Mouse (Mus musculus) gastrocnemius, adult 18-20 months (tissue): ENCODE measurements around the gene Rgs18. TPM values are rescaled to one million over a fixed set of nuclear protein-coding genes. Genes with fewer than 3 reads are reported as not detected.

Experiments
- DNase-seq: peaks from one replicate; pipeline ENCODE4 v3.0.0; 2021; ENCODE audit warnings: low spot score
- long read RNA-seq, 2 experiments: library from polyadenylated mRNA; stranded (forward); transcript quantifications; one replicate each; pipeline ENCODE4 v2.0.0; 2021
- total RNA-seq, 2 experiments: library from RNA; stranded (reverse); gene quantifications; 2 replicates each; pipeline ENCODE4 v1.2.3; 2021

Rgs18 gene
- total RNA-seq: under 1 TPM; 0.18 to 0.28 TPM
- long read RNA-seq, experiment 1: 0 reads
- long read RNA-seq, experiment 2: 0 reads

DNA sequence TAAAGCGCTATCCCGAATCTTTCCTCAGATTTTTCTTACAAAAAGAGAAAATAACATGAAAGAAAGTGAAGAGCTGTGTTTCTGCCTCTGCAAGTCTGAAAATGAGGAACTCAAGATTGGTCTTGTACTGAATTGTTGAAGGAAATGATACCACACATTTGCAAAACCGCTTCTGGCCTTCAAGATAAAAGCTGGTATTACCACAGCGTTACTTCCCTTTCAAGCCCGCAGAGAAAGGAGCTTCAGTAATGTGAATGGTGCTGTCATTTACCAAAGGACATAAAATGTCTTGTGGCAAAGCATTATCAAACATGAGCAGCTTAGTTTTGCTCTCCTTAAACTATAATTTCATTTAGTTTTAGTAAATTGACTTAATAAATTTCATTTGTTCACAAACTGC is at the start of gene Rgs18:
TSS of gene Rgs18 (minus strand) at position 105 of the 400 bp plus-strand sequence.
- no peak for DNase-seq

DNA sequence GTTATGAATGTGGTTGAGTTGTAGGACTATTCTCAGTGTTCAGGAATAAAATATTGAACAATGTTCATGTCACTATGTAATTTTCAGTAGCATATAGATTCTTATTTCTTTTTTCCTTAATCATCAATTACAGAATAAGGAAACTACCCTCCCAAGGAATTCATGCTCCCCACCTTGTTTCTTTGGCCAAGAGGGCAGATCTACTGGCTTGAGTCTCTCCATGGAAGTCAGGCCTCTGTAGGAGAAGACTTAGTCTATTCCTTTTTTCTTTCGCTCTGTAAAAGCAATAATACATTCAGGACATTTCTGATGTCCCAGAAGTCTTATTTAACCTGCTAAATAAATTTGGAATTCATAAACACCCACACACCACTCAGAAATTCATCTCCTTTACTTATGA is 841 bp downstream of the Rgs18 start:
- no peak for DNase-seq

DNA sequence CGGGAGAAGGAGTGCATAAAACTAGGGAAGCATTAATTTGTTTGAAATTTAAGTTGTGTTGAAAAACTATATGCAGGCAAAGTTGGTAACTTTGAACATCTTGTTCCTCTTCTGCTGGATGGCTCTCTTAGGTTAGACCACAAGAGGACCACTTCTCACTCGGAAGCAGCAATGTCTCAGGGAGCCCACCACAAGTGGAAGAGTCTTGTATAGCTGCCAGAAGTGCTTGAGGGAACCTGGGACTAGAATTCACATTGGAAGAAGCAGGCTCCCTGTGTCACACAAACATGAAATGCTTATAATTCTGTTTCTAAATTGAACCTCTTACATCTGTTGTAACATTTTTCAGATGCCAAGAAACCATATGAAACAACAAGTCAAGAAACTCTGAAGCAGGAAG is 9.0 kb downstream of the Rgs18 start:
- DNase-seq: no peak

DNA sequence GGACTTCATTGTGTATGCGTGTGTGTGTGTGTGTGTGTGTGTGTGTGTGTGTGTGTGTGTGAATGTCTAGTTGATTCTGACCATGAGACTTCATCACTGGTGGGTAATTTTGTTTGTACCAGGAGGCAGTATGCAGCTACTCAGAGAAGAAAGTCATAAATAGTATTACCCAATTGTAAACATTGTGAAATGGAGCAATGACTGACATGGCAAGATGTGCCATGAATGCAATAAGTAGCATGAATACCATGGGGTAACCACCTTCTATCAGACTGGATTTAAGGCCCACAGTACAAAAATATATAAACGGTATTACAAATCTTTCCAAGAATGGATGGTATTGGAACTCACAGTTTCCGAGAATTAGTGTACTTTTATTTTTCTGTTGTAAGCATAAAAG is 14.4 kb downstream of the Rgs18 start:
- no peak for DNase-seq

DNA sequence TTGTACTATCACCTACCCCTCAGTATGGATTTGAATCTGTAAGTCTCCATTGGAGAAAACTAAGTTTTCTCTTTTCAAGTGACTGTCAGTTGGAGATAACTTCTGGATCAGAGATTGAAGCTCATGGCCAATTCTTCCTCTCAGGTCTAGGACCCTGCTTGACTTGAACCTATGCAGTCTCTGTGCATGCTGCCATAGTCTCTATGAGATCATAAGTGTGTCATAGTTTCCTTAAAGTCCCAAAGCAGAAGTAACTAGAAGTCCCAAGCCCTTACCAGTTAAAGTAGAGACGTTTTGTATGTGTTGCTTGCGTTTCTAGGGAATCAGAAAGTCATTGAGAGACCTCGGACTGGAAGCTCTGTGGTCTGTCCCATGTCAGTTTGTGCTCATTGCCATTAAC is 24.5 kb downstream of the Rgs18 start:
- no peak for DNase-seq

DNA sequence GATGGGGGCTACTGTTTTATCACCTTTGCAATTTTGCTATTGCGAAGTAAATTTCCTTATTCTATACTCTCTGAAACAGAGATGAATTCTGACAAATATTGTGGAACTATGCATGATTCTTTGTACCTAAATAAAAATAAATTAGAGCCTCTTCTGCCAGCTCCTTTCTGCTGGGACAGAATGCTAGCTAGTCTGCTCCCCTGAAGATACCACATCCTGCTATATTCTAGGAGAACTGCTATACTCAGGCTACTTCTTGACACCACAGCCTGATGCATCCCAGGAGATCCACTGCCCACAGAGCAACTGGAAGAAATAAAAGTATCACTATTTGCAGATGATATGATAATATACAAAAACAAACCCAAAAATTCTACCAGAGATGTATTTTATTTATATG is 29.1 kb downstream of the Rgs18 start:
- DNase-seq: no peak

DNA sequence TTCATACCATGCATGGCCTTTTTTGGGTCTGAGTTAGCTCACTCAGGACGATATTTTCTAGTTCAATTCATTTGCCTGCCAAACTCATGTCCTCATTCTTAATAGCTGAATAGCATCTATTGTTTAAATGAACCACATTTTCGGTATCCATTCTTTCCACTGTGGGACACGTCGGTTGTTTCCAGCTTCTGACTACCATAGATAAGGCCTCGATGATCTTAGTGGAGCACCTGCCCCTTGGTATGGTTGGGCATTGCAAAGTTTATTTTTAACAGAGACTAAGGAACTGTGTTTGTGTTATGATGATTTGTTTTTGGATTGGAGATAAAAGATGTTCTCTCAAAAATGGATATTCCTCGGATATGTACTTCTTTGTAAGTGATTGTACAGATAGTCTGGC is 37.5 kb downstream of the Rgs18 start:
- DNase-seq: no peak

DNA sequence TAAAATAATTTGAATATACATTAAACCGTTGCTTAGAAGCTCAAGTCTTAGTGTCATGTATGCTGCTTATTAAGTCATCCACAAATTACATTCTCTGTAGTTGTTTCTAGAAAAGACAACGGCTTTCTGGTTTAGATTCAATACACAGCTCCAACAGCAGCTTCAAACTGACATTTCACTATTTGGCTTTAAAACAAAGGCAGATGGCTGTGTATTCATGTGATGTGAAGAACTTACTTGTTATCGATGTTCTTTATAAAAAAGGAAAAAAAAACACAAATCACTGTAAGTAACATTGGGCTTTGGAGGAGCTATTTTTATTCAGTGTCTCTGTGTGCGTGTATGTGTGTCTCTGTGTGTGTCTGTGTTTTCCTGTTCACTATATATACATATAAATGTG is 54.5 kb downstream of the Rgs18 start:
- DNase-seq: no peak

DNA sequence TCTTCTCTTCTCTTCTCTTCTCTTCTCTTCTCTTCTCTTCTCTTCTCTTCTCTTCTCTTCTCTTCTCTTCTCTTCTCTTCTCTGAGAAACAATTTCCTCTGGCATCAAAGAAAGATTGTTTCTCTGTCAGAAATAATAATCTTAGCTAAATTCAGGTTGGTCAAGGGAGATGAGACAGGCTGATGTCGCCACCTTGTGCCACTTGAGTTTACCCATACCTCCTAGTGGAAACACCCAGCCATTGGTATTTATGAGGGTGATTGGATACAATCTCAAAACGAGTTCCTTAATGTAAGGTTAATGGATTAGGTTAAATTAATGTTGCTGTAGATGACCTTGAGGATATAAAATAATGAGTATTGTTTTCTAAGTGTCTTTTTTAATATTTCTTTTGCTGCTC is 70.9 kb downstream of the Rgs18 start:
- DNase-seq: no peak

Other genes starting within 250 kb of the Rgs18 start
- gene Rgs21, start 207.8 kb downstream of the Rgs18 start, total RNA-seq: not detected